Mouse (Mus musculus): ENCODE results near the gene Mcoln1.

Mcoln1 gene

DNA sequence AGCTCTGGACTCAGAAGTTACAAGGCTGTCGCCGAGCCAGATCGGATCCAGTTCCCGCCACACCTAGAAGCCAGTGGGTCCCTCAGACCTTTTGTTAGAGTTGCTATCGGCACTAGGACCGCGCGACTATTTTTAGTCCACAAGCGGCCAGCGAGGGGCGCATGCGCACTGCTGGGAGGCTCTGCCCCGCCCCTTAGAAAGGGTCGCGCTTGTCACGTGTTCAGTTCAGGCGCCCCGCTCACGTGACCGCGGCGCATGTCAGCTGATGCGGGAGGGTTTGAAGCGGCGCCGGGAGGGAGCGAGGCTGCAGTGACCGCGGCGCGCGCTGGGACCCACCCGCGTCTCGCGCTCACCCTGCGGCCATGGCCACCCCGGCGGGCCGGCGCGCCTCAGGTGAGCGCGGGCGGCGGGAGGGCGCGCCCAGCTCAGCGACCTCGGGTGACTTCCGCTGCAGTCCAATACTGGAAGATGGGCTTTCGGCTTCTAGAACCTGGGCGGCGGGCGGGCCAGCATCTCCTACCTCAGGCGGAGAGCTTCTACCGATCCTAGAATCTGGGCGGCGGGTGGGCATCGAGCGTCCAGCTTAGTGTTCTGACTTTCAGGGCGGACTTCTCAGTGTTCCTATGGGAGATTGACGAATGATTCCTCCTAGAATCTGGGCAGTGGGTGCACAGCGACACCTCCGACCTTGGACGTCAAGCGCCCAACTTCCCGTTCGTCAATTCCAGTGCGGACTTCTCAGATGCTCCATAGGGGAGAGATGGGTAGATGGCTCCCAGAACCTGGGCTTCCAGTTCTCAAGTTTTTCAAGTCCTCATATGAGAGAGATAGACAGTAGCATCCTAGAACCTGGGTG, at the start of gene Mcoln1:
Gene Mcoln1 (plus strand): TSS at position 223 of the 856 bp plus-strand sequence.
- peak; percentile 100 for DNase-seq

DNA sequence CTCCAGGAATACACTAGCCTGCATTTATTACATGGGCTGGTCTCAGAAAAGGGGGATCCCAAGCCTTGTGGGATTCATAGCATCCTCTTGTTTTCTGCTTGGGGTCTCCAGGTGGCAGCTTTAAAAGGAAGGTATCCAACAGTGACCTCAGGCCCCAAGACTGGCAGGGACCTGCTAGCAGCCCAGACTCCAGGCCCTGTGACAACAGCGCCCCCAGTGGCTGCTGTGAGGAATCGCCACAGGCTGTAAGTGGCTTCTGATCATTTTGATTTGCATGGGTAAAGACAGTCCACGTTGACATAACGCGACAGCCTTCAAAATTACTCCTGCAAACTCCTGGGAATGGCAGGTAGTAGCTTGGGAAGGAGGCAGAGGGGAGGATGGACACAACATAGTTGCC, 49.6 kb upstream of the Mcoln1 start:
- DNase-seq = no peak

DNA sequence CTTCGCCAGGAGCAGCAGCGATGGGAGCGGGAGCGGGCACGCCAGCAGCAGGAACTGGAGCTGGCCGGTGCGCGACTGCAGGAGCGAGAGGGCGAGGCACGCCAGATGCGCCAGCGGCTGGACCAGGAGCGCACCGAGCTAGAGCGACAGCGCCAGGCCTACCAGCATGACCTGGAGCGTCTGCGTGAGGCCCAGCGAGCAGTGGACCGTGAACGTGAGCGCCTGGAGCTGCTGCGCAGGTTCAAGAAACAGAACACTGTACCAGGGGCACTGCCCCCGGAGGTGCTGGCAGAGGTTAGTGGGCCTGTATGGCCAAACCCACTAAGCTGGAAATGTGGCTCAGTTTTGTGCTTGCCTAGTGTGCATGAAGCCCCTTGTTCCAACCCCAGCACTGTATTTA, 48.3 kb upstream of the Mcoln1 start:
- DNase-seq = no peak

DNA sequence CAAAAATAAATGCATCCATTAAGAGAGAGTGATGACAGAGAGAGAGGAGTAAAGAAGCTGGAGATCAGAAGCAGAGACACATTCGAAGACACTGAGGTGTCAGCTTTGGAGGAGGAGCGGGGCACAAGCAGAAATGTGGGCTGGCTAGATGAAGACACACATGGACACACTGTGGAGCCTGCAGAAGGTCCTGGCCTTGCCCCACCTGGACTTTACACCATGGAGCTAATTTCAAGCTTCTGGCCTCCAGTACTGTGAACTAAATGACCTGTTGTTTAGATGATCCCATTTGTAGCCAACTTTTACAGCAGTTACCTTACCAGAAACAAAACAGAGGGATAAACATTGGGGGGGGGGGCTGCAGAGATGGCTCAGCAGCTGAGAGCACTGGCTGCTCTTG, 37.0 kb upstream of the Mcoln1 start:
- no peak for DNase-seq

DNA sequence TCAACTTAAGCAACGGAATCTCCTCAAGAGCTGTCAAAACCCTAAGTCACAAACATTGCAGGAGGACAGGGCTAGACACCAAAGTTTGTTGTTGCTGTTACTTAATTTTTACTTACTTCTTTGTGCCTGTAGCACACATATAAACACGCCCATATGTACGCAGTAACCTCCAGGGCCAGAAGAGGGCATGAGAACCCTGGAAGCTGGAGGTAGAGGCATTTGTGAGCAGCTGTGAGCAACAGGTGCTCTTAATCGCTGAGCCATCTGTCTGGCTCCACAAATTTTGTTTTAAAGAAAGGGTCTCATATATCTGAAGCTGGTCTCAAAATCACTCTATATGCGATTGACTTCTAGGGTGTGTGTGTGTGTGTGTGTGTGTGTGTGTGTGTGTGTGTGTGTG, 35.9 kb upstream of the Mcoln1 start:
- no peak for DNase-seq

DNA sequence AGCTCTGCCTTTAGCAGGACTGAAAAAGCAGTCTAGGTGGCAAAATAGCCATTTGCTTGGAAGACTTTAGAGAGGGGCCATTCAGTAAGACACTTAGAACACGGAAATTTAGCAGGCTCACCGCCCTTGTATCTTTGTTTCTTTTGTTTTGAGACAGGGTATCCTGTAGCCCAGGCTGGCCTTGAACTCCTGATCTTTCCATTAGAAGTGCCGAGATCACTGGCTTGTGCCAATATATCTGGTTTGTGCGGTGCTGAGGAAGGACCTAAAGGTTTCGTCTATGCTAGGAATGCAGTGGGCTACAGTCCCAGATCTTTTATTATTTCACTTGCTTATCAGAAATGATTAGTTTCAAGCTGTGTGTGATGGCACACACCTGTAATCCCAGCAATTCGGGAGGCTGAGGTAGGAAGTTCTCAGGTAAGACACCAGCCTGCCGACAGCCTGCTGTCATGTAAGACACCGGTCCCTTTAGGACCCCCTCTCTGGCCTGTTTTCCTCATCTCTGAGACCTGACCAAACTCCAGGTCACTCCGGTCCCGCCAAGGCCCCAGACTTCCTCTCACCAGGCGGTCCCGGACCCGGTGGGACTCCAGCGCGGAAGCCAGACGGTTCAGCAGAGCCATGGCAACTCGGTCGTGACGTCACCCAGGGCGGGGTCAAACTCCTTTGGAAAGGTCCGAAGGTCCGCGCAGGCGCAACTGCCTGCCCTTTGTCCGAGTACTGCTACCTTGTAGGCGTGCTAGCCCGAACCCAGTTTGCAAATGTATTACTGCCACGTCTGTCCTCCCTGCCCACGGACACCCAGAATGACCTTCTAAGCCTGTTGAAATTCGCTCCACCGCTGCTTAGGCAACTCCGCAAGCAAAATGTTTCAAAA, 33.0 kb upstream of the Mcoln1 start, which contains the start of gene Pex11g:
Gene Pex11g (minus strand): TSS at position 675 of the 880 bp plus-strand sequence.
- DNase-seq = peak; percentile 100

DNA sequence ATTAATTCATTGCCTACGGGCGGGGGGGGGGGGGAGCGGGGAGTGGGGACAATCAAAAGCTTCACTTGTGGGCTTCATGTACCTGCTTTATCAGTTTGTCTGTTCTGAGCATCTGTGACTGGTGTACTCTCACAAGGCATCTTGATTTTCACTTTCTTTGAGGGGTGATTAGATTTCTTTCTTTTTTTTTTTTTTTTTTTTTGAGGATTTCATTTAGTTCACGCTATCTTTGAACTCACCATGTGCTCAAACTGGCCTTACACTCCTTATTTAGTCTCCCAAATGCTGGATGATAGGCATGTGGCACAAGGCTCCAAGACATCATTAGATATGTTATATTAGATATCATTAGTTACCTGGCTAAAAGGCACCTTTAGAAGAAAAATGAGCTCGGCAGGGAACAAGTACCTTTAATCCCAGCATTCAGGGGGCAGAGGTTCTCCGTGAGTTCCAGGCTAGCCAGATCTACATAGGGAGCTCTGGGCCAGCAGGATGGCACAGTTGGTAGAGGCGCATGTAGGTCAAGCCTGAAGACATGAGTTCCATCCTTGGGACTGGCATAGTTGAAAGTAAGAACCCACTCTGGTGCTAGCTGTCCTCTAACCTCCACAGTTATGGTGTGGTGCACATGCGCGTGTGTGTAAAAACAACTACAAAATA, 32.2 kb upstream of the Mcoln1 start:
- DNase-seq = no peak

DNA sequence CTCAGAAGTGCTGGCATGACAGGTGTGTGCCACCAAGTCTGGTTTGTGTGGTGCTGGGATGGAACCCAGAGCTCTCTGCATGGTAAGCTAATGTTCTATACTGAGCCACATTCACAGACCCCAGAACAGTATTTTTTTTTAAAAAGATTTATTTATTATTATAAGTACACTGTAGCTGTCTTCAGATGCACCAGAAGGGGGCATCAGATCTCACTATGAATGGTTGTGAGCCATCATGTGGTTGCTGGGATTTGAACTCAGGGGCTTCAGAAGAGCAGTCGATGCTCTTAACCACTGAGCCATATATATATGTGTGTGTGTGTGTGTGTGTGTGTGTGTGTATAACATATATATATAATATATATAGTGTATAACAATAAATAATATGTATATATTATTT, 31.4 kb upstream of the Mcoln1 start:
- DNase-seq = no peak

DNA sequence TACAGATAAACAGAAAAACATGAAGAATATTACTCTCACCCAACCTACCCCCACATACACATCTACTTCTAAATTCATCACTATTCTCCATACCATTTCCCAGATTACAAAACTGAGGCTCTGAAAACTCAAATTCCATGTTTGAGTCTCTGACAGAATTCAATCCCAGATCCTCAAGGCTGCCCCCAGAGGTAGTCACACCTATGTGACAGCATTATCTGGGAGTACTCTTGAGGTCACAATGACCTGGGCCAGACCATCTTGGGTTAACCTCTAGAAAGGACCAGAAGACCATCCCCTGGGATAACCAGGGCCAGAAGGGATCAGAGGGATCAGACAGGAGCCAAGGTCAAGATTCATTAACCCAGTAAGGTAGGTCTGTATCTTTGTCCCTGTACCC, 29.7 kb upstream of the Mcoln1 start, which contains the start of gene Tex45:
Gene Tex45 (plus strand): TSS at position 301 of the 400 bp plus-strand sequence.
- DNase-seq = no peak

DNA sequence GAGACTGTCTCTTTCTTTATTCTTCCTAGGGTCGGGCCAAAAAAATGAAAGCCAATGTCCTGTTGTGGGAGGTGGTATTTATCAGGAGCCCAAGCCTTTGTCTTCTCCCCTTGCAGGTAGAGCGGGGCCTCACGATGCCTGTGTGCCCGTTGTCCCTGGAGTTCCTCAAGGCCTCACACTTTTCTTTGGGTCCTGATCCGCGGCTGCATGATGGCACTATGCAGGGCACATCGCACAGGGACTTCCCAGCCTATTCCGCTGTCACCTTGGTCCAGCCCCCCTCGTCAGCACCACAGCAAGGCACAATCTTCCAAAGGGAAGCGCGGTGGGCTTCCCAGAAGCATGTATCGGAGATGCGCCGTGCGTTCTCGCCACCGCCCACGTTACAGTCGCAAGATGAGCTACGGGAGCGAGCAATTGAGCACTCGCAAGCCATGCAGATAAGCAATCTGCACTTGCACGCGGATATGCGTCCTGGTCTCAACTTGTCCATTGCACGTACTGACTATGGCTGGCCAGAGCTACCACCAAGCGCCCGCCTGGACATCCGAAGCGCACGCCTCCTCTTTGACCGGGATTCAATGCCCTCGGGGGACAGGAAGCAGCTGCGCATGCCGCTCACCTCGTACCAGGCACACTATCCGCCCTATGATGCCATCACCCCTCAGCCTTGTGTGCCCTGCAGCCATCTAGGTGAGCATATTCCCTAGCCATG, 24.4 kb upstream of the Mcoln1 start:
- DNase-seq = no peak

DNA sequence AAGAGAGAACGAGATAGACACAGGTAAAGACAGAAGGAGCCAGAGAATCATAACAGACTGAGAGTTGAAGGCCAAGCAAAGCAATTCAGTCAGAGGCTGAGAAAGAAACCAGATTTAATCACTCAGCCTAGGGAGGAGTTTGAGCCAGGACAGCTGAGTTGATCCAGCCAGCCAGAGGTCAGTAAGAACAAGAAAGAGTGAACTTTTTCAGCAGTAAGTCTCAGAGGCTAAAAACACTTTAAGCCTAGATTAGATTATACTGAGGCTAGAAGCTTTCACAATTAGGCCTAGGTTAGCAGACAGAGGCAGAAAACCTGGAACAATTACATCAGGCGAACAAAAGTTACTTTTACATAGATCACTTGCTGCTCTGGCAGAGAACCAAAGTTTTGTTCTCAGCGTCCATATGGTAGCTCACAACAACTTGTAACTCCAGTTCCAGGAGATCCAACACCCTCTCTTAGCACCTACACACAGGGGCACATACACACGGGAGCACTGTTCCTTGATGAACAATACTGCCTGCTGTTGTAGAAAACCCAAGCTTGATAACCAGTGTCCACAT, 20.0 kb upstream of the Mcoln1 start:
- DNase-seq = no peak

DNA sequence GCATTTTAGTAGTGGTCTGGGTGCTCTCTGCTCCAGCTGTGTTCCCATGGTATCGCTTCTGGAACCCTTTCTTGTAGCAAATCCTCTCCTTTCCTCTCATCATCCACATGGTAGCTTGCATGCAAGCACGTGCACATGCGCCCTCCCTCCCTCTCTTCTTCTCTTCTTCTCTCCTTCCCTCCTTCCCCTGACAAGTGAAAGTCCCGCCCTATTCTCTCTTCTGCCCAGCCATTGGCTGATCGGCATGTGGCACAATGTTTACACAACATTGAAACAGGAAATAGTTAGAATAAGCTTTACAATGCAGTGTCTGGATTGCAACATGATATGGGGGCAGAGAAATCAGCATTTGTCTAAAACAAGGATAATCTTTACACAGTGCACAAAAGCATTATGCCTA, 18.7 kb upstream of the Mcoln1 start:
- no peak for DNase-seq

DNA sequence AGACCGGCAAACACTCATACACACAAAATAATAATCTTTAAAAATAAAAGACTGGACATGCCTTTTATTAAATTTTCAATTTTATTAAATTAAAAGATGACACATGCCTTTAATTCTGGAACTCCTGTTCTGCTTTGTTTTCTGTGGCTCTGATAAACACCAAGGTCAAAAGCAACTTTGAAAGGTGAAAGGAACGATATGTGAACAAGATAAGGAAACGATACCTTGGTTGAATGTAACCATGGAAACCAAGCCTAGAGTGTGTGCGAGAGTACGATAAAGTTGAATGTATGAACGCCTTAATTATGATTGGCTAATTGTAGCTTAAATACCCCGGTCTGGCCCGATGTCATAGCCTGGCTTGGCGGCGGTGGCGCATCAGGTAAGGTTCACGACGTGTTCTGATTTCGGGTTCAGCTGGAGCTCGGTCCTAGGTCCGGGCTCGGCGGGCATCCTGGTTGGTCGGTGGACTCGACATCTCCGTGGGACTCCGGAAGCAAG, 18.0 kb upstream of the Mcoln1 start:
- no peak for DNase-seq

DNA sequence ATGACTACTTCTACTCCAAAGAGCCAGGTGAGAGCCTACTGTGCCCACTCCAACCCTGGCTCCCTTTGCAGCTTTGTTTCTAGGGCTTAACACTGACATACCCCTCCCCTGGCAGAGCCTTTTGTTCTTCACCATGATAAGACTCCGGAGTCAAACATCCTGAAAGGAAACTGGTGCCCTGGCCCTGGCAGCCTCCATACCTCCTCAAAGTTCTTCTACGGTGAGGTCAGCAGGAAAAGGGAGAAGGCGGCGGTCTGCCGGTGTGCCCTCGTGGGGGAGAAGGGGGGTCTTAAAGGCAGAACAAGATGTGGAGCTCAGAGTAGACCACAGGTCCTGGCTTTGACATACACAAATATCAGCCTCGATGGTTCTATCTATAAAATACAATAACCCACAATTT, 16.7 kb upstream of the Mcoln1 start:
- DNase-seq = no peak

DNA sequence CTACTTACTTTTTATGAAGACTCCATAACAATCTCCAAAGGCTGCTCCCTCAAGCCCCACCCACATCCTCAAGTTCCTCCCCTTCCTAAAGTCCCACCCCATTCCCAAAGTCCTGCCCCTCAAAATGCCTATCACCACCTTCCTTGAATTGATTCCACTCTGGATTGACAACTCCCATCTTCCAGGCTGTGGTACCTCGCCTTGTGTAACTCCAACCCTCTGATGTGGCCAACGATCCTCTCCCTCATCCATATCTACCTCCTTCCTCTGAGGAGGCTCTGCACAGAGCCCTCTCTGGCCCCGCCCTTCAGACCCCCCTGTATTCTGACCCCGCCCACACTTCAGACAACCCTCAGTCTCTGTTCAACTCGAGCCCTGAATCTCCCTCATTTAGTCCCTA, 15.1 kb upstream of the Mcoln1 start:
- DNase-seq = no peak

DNA sequence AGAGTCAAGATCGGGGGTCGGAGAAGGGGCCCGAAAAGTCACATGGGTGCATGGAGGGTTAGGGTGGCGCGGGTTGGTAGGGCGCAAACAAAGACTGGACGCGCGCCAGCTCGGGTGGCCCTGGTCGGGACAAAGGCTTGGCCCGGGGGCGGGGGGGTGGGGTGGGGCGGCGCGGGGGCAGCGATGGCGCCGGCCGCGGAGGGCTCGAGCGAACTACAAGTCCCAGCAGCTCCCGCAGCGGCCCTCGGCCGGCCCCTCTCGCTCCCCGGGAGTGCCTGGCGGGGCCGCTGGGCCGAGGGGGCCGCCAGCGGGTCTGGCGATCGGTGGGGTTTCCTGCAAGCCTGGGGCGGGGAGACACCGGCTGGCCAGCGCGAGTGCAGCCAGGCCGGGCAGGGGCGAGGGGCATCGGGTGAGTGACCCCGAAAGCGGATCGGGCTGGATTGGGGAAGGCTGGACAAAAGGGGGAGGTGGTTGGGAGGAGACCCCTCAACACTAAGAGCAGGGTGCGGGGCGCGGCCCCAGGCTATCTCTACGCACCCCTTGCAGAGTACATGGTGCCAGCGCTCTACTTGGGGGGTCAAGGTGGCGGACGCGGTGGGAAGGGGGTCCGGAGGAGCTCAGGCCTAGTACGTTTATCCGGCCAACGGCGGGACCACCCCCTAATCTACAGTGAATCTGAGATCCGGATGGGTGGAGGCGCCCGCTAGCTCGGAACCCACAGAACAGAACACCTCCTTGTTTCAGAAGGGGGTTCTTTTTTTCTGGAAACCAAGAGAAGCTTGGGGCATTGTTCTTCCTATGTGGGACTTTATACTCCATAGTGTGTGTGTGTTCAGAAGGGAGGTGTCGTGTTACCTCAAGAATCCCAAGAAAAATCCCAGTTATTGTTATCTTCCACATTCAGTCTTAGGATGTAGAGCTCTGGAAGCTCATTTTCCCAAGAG, 7.1 kb upstream of the Mcoln1 start, which contains the start of gene Zfp358:
Gene Zfp358 (plus strand): TSS at position 238 of the 944 bp plus-strand sequence.
- DNase-seq = peak; percentile 98

DNA sequence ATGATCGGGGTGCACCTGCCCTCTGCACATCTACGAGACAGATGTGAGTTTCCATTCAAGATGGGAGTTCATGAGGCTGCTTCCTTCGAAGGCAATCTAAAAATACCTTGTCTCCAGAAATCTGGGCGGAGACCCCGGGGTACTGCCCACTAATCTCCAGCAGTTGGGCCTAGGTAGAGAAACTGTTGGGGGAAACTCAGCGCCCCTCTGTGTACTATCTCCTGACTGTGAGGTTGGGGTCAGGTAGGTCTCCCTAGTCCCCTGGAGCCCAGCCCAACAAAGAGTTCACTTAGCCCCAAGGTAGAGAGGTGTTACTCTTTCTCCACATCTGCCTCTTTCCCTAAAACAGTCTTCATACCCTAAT, 6.4 kb upstream of the Mcoln1 start:
- peak; percentile 92 for DNase-seq

DNA sequence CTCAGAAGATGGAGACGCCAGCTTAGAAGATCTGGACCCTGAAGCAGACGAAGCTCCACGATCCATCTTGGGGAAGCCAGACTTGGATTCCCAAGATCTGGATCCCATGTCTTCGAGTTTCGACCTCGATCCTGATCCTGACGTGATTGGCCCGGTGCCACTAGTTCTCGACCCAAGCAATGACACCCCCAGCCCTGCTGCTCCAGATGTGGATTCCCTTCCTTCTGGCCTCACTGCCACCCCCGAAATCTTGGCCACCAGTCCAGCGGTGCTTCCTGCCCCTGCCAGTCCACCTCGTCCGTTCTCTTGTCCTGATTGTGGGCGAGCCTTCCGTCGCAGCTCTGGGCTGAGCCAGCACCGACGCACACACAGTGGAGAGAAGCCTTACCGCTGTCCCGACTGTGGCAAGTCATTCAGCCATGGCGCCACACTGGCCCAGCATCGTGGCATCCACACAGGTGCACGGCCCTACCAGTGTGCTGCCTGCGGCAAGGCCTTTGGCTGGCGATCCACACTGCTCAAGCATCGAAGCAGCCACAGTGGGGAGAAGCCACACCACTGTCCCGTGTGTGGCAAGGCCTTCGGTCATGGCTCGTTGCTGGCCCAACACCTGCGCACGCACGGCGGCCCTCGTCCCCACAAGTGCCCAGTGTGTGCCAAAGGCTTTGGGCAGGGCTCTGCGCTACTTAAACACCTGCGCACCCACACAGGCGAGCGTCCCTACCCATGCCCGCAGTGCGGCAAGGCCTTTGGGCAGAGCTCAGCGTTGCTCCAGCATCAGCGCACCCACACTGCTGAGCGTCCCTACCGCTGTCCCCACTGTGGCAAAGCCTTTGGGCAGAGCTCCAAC, 4.5 kb upstream of the Mcoln1 start:
- DNase-seq = peak; percentile 92

DNA sequence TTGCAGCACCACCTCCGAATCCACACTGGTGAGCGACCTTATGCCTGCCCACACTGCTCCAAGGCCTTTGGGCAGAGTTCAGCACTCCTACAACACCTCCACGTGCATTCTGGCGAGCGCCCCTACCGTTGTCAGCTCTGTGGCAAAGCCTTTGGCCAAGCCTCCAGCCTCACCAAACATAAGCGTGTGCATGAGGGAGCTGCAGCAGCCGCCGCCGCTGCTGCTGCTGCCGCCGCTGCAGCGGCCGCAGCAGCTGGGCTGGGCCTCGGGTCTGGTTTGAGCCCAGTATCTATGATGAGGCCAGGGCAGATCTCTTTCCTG, 3.9 kb upstream of the Mcoln1 start:
- DNase-seq = no peak

DNA sequence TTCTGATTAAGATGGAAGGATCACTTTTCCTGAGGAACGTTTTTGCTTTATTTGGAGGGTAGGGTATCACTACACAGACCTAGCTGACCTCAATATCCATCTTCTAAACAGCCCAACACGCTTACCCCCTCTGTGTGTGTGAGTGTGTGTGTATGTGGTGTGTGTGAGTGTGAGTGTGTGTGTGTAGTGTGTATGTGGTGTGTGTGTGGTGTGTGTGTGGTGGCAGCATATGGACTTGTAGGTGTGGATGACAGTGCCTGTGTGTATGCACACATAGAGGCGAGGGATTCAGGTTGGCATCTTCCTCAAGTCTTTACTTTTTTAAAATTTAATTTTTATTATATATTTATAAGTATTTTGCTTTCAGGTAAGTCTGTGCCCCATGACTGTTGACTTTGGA, 1.7 kb upstream of the Mcoln1 start:
- DNase-seq = no peak
